Mouse (Mus musculus) urinary bladder, postnatal 10 days (tissue): ENCODE results near the gene Cacna1e.

Experiments
- DNase-seq: peaks from one replicate; pipeline ENCODE4 v3.0.0; 2022; ENCODE audit warnings: low spot score

Cacna1e gene

DNA sequence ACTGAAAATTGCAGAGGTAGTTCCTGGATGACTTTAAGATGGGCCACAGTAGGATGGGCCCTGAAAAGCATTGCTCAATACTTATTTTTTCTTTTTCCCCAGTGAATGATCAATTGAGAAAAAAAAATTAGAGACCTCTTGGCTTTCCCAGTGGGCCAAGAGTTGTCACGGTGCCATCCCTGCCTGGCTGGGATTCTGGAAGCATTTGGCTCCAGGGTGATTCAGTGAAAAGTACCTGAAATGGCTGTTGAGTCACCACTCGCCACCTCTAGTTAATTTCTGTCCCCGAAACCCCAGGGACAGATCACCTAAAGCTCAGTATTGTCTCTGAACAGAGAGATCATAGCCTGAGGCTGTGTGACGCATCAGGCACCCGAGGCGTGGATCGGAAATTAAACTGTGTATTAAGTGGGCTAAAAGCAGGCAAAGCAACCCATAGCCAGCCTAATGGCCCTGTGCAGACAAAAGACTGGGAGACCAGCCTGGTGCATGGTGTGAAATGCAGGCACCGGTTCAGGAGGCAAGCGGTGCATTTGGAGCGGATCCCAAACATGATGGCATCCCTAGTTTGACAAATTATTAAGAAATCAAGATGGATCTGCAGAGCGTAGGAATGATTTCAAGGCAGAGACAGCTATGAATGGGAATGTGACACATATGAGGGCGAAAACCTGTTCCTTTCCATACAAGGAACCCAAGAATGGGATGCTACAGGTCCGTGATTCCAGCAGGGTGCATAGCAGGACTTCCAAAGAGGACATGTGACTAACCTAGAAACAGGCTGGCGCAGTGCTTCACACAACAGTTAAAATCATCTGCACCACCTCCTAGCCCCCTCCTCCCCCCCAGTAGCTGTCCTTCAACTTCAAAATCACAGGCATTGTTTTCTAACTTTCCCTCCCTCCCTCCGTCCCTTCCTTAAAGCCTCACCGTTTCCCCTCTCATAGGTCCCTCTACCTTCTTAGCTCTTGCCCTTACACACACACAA lies 261.3 kb downstream of the Cacna1e start:
- no peak for DNase-seq

DNA sequence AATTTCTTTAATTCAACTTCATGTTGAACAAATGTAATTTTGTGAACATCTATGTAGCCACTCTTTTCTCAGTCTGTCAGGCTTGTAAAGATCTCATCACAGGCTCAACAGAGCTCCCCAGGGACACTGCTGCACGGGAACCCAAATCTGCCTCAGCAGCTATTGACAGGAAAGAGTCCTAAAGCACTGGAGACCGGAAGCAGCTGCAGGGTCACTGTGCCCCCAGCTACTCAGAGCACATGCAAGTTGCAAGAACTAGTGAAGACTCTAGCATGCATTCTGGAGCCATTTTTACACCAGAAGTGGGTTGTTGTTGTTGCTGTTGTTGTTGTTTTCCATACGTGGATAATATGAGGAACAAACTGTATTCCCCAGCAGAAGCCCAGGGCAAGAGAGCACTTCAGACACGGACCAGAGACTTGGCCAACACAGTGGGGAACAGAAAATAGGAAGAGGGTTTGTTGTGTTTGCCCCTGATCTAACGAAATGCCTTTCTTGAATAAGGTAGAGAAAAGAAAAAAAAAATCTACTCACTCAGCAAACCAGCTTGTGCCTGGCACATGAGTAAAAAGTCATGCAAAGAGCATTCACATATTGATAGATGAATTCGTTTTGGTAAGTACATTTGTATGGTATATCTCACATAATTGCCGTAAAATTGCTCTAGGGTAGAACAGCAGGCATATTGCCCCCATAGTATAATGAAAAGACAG lies 266.4 kb downstream of the Cacna1e start:
- DNase-seq: no peak

DNA sequence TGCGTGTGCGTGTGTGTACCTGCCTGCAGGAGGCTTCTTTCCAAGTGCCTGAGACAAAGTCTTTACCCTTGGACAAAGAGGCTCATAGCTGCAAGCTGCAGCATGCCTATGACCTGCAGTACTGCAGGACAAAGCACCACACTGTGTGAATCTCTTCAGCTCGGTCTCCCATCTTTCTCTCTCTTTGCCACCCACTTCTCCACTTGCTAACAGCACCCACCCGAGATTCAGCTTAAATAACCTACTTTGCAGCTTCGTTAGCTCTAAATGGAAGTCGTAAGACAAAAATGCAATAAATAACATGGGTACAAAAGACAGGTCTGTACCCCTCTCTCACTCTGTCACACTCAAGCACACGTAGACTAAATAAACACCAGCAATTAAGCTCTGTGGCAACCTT lies 268.5 kb downstream of the Cacna1e start:
- DNase-seq: no peak

DNA sequence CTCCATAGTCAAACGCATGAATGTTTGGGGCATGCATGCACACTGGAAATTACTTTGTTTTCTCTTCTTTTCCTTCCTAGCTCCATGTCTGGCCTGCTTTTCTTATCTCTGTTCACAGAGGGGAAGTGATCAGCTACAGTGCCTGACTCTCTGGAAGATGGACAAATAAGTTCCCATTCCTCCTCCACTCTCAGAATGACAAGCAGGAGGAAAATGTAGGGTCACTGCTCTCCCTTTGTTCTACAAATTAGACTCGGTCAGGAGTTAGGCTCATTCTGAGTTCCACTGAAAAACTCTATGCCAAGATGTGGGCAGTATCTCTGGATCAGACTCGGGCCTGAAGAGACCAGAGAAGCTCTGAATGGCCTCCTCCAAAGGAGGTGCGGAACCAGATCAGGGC lies 275.8 kb downstream of the Cacna1e start:
- no peak for DNase-seq

DNA sequence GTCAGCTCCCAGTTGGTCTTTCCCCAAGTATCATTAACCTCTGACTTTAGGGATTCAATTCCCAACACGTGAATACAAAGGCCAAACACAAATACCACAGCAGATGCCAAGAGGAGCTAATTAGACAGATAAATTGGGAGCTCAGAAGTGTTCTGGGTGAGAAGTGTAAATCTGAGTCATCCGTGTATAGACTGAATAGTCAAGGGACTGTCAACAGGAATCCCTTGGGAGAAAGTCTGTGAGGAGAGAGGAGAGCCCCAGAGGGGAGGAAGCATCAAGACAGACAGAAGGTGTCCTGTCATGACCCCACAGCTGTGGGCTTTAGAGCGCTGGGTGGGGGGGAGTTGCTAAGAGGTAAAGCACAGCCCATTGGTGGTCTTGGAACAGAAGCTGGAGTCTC lies 276.9 kb downstream of the Cacna1e start:
- no peak for DNase-seq

DNA sequence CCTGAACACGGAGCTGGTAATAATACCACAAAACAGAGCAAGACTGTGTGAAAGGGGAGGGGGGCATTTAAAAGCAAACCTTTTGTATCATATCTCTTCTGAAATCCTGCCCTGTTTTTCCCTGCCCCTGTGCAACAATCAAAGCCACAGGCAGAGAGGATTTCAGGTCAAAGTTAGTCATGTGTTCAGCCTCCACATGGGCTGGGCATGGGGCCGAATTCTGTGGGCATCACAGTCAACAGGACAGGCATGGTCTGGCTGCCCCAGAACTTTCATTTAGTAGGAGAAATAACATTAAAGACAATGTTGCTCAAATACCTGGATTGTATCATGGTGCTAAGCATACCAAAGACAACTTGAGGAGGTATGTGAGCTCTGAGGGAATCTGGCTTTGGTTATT lies 278.7 kb downstream of the Cacna1e start:
- DNase-seq: no peak

DNA sequence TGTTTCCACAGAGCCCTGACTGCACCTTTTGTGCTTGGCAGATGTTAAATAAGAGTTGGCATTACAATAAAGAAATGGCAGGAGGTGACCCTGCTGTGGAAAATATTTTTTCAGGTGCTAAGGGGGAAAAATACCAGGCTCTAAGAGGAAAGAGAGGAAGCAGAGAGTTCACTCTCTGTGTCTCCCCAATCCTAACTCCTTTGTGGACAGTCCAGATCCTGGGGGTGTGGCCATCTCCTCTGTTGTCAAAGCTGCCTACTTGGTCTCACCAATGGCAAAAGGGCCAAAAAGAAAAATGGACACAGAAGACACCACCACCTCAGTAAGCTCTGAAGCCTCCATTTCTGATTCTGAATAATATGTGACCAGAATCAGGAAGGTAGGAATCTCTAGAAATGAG lies 280.5 kb downstream of the Cacna1e start:
- no peak for DNase-seq

DNA sequence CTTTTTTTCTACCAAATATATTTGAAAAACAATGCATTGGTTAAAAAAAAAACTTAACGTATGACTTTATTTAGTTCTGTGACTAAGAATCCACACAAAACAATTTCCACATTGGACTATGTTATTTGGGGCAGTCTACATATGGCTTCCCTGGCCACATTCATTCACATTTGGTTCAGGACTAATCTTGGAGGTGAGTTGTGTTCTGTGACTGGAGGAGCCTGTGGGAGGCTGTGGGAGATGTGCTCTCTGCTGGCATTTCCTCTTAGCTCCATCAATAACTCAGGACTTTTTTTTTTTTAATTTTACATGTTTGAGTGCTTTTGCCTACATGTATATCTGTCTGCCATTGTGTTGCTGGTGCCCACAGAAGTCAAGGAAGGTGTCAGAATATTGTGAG lies 281.8 kb downstream of the Cacna1e start:
- no peak for DNase-seq

DNA sequence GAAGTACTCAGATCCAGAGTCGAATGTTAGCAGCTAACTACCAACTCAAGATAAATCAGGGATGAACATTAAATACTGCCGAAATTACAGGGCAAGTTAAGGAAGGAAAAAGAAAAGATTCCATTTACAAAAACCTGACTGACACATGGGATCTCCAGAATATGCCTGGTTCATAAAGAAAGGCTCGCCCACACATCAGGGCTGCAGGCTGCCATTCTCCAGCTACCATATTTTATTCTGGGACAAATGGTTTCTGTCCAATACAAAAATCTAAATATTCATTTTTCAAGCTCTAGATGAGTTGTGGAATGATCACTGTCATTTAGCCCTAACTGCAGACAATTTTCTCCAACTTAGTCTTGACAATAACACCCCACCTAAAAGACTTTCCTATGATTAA lies 301.8 kb downstream of the Cacna1e start:
- DNase-seq: no peak

DNA sequence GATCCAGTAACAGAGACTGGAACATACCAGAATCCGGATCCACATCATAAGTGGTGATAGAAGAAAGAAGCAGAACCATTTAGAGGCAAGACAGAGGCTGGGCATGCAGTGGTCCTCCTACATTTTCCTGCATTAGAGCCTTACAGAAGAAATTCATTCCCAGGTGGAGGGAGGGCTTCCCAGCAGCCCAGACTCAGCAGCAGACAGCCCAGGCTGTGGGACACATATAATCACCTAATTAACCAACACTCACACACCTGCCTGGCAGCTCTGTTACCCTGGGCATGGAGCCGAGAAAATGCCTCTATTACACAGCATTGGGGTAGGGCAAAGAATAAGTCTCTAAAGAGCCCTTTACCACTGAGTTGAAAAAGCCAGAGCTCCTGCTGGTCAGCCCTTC lies 304.4 kb downstream of the Cacna1e start:
- DNase-seq: no peak

DNA sequence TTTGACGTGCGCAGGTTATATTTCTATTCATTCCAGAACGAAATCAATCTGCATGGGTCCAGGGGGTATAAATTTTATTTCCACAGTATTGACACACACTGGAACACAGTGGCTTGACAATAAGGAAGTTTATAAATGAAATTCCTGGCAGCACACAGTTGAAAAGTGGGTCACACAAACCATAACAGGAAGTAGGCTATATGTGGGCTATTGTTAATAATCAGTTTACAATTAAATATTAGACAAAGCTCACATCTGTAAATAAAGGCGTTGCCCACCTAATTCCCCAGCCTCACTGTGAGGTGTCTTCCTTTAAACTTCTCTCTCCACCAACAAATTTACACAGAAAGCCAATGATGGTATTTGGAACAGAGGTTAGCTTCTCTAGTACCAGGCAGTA lies 305.6 kb downstream of the Cacna1e start:
- DNase-seq: no peak

DNA sequence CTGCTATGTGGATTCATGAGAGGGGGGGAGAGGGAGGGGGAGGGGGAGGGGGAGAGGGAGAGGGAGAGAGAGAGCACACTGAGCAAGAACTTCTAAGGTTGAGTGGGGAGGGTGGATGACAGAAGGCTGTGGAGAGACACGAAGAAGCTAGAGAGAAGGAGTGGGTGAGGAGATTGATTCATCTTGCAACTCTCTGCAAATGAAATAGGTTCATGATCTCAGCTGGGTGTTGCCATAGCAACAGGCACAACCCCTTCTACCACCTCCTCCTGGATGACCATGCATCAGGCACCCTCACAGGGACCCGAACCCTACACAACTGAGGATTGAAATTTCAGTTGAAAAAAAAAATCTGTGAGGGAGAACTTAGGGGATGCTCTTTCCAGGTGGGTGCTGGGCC lies 307.9 kb downstream of the Cacna1e start:
- DNase-seq: no peak

DNA sequence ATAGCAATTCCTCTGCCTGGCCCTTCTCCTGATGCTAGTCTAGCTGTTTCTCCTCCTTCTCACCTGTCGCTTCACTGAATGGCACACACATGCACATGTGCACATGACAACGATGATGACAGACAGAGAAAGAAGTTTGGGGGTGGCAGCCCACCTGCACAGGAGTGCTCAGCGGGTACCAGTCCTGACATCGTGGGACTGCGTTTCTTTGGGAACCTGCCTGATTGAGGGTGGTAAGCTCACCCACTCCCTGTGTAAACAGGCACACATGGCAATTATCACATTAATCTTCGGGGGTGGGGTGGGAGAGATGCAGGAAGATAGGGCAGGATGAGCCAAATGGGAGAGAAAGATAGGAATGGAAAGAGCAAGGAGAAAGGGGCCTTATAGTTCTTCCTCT lies 318.3 kb downstream of the Cacna1e start:
- DNase-seq: no peak

DNA sequence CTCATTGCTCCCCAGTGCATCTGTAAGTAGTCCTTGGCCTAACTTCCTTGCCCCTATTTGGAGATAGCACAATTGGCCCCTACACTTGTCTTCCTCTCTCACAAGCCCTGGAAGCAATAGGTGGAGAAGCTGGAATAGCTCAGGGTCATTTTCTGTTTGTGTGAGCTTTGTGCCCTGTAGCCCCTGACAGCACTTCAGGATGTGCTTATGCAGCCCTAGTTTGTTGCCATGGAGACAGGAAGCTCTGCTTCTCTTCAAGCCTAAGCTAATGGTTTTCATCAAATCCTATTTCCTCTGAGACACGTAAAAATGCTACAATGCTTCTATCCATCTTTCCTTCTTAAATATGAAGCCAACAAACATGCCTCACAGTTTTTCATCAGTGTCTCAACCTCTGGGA lies 328.5 kb downstream of the Cacna1e start:
- DNase-seq: no peak

DNA sequence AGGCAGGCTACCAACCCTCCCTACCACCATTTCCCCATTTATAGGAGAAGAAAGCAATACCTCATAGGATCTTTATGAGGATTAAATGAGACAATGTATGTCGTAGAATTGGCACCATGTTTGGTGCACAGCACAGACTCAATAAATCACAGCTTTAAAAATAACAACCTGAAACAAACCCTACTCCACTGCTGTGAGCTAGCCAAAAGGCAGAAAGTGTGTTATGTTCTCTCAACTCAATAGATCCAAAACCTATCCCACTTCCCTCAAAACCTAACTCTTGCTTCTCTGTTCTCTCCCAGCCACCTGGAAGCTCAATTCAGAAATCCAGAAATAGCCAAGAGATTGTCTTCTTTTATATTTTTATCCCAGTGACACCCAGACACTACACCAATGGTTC lies 331.2 kb downstream of the Cacna1e start:
- DNase-seq: no peak

DNA sequence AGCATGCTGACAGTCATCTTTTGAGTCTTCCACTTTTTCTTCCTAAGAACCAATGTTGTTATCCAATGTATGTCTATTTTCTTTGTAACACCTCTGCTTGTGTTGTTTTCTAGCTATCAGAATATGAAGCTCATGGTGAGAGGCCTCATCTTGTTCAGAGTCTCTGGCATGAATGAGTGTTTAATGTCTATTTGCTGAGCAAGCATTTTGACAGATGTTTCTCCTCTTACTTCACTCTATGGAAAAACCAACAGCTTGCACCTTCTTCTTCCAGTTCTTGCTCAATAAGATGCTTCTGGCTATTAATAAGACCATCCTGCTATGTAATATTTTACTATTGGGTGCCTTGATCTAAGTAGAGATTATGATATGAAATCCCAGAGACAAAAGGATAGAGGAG lies 346.9 kb downstream of the Cacna1e start:
- no peak for DNase-seq

DNA sequence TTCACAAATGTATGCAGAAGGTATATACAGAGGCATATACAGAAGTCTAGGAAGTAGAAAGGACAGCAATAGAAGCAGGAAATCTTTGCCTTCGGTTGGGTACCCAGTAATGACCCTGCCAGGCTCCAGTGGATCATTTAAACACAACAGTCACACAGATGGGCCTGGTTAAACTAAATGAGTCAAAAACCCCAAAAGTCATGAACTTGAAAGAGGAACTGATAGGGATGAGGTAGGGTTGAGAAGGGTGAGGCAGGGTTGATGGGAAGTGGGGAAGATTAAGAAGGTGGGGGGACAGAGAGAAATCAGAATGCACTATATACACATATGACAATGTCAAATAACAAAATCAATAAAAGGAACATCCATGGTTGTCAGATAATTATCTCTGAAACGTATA lies 347.5 kb downstream of the Cacna1e start:
- DNase-seq: no peak

DNA sequence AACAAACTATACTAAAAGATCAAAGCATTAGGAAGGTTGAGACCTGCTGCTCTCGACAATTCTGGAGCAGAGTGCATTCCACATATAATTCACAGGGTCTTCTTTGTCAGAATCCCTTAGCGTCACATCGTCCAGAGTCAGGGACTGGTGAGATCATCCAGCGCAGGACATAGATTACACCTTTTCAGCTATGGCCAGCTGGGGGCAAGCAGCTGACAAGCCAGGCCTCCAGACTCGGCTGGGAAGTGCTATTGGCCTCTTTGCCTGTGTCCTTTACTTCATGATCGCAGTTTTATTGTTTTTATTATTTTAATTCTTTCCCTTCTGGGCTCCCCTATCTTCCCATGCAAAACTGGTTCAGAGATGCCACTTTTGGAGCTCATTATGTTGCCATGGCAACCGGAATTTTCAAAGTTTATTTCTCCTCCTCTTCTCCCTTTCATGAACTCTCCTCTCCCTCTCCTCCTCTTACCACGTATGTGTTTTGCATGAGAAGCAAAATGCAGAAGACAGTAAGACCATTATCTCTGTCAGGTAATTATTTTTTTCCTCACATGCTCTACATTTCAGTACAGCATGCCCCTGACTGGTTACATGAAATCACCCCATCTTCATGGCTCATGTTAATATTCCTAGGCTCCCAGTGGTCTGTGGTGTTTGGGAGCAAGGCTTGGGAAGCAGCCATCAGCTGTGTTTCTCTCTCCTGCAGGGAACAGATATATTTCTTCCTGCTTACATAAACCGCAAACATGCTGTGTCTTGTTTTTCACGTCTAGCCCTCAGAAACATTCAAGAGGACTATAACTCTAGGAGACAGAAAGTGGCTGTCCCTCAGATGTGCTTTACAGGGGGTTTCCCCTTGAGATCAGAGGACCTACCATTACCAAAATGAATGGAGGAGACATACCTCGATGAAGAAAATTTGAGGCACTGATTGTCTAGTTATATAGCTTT lies 351.0 kb downstream of the Cacna1e start:
- DNase-seq: no peak

DNA sequence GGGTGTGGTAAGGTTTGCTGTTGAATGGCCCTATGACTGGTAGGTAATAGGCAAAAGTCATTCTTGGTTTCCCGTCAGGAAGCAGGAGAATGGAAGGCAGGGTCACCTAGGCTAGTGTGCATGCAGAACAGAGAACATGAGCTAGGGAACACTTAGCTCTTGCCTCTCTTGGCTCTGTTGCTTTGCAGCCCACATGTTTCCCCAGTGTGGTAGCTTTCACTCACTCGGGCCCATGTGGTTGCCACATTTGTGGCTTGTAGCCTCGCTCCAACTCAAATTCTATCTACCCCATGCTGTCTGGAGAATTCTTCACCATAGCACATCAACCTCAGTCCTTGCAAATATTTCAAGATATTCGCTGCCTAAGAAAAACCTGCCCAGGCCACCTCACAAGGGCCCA lies 354.6 kb downstream of the Cacna1e start:
- no peak for DNase-seq

DNA sequence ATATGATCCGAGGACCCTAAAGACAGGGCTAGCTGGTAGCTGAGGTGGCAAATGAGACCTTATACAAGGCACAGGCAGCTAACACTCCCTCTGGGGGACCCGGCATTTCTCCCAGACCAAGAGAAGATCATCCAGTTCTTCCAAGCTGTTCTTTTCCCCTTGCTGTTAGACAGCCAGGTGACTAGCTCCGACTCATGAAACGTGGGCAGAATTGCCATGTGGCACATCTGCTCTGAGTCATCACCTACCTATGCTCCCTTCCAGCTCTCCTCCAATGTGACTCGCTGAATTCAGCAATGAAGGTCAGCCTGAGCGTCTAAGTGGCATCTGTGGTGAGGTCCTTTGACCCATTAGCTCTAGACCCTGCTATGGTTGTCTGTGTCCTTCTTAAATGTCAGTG lies 355.5 kb downstream of the Cacna1e start:
- no peak for DNase-seq

DNA sequence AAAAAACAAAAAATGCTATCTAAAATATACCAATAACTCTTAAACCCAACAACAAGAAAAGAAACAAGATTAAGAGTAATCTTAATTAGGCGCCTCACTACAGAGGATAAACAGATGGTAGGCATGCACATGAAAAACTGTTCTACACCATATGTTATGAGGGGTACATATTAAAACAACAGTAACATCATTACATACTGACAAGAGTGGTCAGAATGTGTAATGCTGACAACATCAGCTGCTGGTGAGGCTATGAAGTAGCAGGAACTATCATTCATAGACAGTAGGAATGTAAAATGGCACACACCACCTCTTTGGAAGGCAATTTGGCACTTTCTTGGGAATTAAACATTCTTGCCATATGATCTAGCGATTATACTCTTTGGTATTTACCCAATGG lies 363.6 kb downstream of the Cacna1e start:
- DNase-seq: no peak

DNA sequence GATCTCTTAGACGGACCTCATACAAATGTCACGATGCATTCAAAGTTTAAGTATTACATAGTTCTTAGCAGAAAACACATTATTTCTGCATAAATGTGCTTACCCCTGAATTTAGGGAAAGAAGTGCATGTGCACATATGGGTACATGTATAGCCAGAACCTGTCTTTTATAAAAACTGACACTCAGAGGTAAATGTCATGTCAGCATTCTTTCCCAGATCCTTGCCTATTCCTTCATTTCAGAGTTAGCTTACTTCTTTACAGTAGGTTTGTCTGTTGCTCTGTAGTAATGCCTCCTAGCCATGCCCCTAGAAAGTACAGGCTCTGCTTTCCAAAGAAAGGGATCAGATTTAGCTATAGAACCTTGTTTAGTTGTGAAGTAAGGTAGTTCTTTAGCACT lies 369.0 kb downstream of the Cacna1e start:
- no peak for DNase-seq
